Comparison of ENCODE assay signal across 1 mouse cellular context in the genomic region with DNA sequence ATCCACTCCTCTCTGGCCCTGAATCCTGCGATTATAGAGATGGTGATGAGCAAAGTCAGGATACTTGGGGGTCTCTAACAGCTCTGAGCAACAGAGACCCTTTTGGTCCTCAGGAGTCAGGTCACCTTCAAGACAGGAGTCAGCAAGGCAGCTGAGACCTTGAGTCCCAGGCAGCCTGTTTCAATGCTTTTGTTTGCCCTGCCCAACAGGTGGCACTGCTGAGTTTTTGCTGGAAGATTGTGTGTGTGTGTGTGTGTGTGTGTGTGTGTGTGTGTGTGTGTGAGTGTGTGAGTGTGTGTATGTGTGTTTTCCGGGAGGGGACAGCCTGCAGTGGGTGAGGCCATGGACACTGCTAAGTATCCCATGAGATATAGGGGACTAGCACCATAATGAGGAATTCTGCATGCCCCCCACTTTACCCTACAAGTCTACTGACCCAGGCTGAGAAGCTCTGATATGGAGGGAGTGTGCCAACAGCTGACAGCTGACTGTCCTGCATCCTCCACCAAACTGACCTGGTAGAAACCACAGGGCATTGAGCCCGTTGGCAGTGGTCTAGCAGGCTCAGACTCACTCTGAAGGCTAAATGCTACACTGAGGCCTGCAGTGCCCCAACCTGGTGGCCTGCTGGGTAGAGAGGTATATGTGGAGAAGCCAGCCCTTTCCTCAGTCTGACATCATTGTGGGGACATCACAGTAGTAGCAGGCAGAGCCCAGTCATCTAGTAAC.
TF ChIP-seq lines count a peak whose summit lies in the region.

No protein-coding gene starts in this region.

TF ChIP-seq in CH12.LX, 34 proteins besides CTCF, POLR2A, EP300 and RAD21 (continued from another document):
- TF ChIP-seq MAZ (IDR thresholded peaks at IDR 0.05; ENCODE audit: low read depth, low read length): no peak
